Mouse (Mus musculus): ENCODE measurements at regions not wholly inside any gene's neighbourhood (a gene's known extent, or its start where the extent isn't known, plus 50 kb on each side); places are given as distances from the start of the nearest gene placed in this dataset.

DNA sequence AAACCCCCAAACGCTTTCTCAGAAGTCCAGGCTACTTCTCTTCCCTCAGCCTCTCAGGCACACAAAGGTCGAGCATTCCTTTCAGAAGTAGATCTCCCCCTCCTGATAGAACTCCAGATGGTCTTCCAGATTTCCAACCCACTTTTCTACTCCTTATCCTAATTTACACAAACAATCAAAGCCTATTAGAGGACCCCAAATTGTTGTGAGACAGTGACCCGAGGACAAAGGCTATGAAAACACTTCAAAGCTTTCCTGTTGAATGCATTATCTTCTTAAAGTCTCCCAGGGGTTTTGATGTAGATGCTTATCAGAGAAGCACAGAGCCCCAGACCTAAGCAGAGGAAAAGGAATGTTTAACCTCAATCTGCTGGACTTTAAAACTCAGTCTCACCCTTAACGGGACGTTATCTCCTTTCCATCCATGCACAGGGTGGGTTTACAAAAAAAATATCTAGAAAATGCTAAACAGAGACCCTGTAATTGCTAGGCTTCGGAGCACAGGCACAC lies 370.9 kb downstream of the Galc start:
- DNase-seq (ENCODE audit: low spot score) = no peak
- Histone ChIP-seq H3K4me3 (ENCODE audit: low read depth, low read length) (no peak overlapping the region), H3K9ac (ENCODE audit: low read length) (no peak overlapping the region), H3K4me2 (ENCODE audit: low read length) (peak overlapping the region; percentile 33), H3K4me1 (replicated peaks; ENCODE audit: control insufficient read depth, insufficient read depth, low read length) (0 out of 2 replicates have a peak, but pooled peaks cover 4% of the 10 kb centered on the region), H3K27me3 (replicated peaks; ENCODE audit: control insufficient read depth, insufficient read depth, low read length) (no peaks in the 10 kb centered on the region), H3K9me3 (ENCODE audit: control insufficient read depth, low read length) (no peaks in the 10 kb centered on the region), H3K27ac (ENCODE audit: low read depth) (no peak overlapping the region), H3K36me3 (ENCODE audit: control insufficient read depth, insufficient read depth, low read length) (no peaks in the 10 kb centered on the region)
- no peak for ATAC-seq (replicated peaks; ENCODE audit: low FRiP score, low TSS enrichment, low read depth)
- WGBS = 10% methylated on average over 6 of the region's 6 CpGs

DNA sequence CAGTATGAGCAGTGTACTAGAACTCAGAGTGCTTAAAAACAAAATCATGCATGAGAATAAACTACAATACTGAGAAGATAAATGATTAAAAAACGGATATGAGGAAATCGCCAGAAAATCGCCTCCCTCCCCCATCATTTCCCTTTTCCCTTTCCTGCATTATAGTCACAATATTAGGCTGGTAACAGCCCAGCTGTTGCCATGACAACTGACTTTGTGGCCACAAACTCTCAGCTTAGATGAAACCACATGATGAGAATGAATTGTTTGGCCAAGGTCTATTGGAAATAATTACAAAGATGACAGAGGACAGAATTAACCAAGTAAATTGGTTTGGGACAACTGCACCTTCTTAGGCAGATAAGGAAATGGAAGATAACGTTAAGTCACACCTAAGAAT lies 376.8 kb downstream of the Galc start:
- no peaks in the 10 kb centered on the region for H3K9me3 ChIP-seq (ENCODE audit: control insufficient read depth, low read length)
- no peaks in the 10 kb centered on the region for H3K27me3 ChIP-seq (replicated peaks; ENCODE audit: control insufficient read depth, insufficient read depth, low read length)
- DNase-seq (ENCODE audit: low spot score) (no peak), ATAC-seq (replicated peaks; ENCODE audit: low FRiP score, low TSS enrichment, low read depth) (no peak)
- WGBS = 78% methylated on average over 4 of the region's 4 CpGs
- no peak overlapping the region for H3K9ac ChIP-seq (ENCODE audit: low read length)
- no peaks in the 10 kb centered on the region for H3K36me3 ChIP-seq (ENCODE audit: control insufficient read depth, insufficient read depth, low read length)
- H3K4me3 ChIP-seq (ENCODE audit: low read depth, low read length) = no peak overlapping the region
- no peaks in the 10 kb centered on the region for H3K4me1 ChIP-seq (replicated peaks; ENCODE audit: control insufficient read depth, insufficient read depth, low read length)
- no peak overlapping the region for H3K27ac ChIP-seq (ENCODE audit: low read depth)
- H3K4me2 ChIP-seq (ENCODE audit: low read length) = no peak overlapping the region

DNA sequence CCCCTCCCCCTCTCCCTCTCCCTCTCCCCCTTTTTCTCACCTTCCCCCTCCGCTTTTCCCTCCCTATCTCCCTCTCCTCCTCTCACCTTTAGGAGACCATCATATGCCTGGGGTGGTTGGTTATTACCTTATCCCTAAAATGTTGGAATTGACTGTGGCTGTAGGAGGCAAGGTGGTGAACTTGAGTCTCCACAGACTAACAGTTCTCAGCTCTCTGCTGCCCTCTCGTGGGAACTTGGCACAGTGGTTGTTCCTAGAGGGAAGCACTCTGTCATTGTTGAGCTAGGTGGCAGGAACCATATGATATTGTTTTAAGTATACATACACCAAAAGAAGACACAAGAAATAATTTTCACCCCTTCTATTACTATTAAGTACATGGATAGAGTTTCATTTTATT lies 386.9 kb downstream of the Galc start:
- Histone ChIP-seq H3K9me3 (ENCODE audit: control insufficient read depth, low read length) (no peaks in the 10 kb centered on the region), H3K4me1 (replicated peaks; ENCODE audit: control insufficient read depth, insufficient read depth, low read length) (no peaks in the 10 kb centered on the region)
- WGBS = 24% methylated on average over 2 of the region's 2 CpGs

DNA sequence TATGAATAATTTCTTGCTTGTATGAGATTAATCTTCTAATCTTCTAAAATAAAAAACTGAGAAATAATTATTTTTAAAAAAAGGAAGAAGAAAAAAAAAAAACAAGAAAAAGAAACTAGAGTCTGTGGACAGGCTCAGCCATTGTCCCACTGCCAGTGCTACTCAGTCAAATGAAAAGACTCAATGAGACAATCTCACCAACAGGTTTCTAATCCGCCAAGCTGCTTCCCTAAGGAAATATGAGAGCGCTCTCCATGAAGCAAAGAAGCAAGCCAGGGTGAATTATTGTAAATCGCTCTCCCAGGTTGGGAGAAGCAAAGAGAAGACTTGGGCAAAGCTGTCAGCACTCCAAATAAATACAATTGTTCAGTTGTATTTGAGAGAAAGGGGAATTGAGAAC lies 396.3 kb downstream of the Galc start:
- Histone ChIP-seq H3K4me2 (ENCODE audit: low read length) (no peak overlapping the region), H3K9me3 (ENCODE audit: control insufficient read depth, low read length) (no peaks in the 10 kb centered on the region), H3K27me3 (replicated peaks; ENCODE audit: control insufficient read depth, insufficient read depth, low read length) (no peaks in the 10 kb centered on the region), H3K9ac (ENCODE audit: low read length) (no peak overlapping the region), H3K4me1 (replicated peaks; ENCODE audit: control insufficient read depth, insufficient read depth, low read length) (no peaks in the 10 kb centered on the region), H3K27ac (ENCODE audit: low read depth) (no peak overlapping the region), H3K36me3 (ENCODE audit: control insufficient read depth, insufficient read depth, low read length) (no peaks in the 10 kb centered on the region), H3K4me3 (ENCODE audit: low read depth, low read length) (no peak overlapping the region)
- no peak for ATAC-seq (replicated peaks; ENCODE audit: low FRiP score, low TSS enrichment, low read depth)
- 87% methylated on average over 3 of the region's 3 CpGs for WGBS
- no peak for DNase-seq (ENCODE audit: low spot score)

More for the DNA sequence above, 386.9 kb downstream of the Galc start:
- H3K27me3 ChIP-seq (replicated peaks; ENCODE audit: control insufficient read depth, insufficient read depth, low read length) = no peaks in the 10 kb centered on the region
- no peaks in the 10 kb centered on the region for H3K36me3 ChIP-seq (ENCODE audit: control insufficient read depth, insufficient read depth, low read length)
- peak; percentile 78 for DNase-seq (ENCODE audit: low spot score)
- H3K9ac ChIP-seq (ENCODE audit: low read length) = no peak overlapping the region
- no peak overlapping the region for H3K27ac ChIP-seq (ENCODE audit: low read depth)
- no peak for ATAC-seq (replicated peaks; ENCODE audit: low FRiP score, low TSS enrichment, low read depth)
- H3K4me3 ChIP-seq (ENCODE audit: low read depth, low read length) = no peak overlapping the region
- H3K4me2 ChIP-seq (ENCODE audit: low read length) = no peak overlapping the region

GRCm38 (mm10) chr12:97836202-97836908 lies 422.9 kb downstream of the Galc start:
- H3K4me2 ChIP-seq (ENCODE audit: low read length) = no peak overlapping the region
- 82% methylated on average over 8 of the region's 8 CpGs for WGBS
- H3K27me3 ChIP-seq (replicated peaks; ENCODE audit: control insufficient read depth, insufficient read depth, low read length) = no peaks in the 10 kb centered on the region
- H3K4me1 ChIP-seq (replicated peaks; ENCODE audit: control insufficient read depth, insufficient read depth, low read length) = no peaks in the 10 kb centered on the region
- no peaks in the 10 kb centered on the region for H3K9me3 ChIP-seq (ENCODE audit: control insufficient read depth, low read length)
- H3K9ac ChIP-seq (ENCODE audit: low read length) = no peak overlapping the region
- ATAC-seq (replicated peaks; ENCODE audit: low FRiP score, low TSS enrichment, low read depth) (no peak), DNase-seq (ENCODE audit: low spot score) (no peak)
- H3K36me3 ChIP-seq (ENCODE audit: control insufficient read depth, insufficient read depth, low read length) = no peaks in the 10 kb centered on the region
- H3K4me3 ChIP-seq (ENCODE audit: low read depth, low read length) = no peak overlapping the region
- H3K27ac ChIP-seq (ENCODE audit: low read depth) = no peak overlapping the region

- H3K36me3 ChIP-seq (ENCODE audit: control insufficient read depth, insufficient read depth, low read length) = no peaks in the 10 kb centered on the region
- DNase-seq (ENCODE audit: low spot score) (no peak), ATAC-seq (replicated peaks; ENCODE audit: low FRiP score, low TSS enrichment, low read depth) (no peak)
- no peak overlapping the region for H3K4me2 ChIP-seq (ENCODE audit: low read length)
- no peaks in the 10 kb centered on the region for H3K9me3 ChIP-seq (ENCODE audit: control insufficient read depth, low read length)
- H3K4me3 ChIP-seq (ENCODE audit: low read depth, low read length) = no peak overlapping the region
- no peak overlapping the region for H3K27ac ChIP-seq (ENCODE audit: low read depth)
- 69% methylated on average over 16 of the region's 16 CpGs for WGBS
- H3K9ac ChIP-seq (ENCODE audit: low read length) = no peak overlapping the region
- H3K4me1 ChIP-seq (replicated peaks; ENCODE audit: control insufficient read depth, insufficient read depth, low read length) = no peaks in the 10 kb centered on the region
- no peaks in the 10 kb centered on the region for H3K27me3 ChIP-seq (replicated peaks; ENCODE audit: control insufficient read depth, insufficient read depth, low read length)
Observed at GRCm38 (mm10) chr12:97793364-97794120, 465.7 kb downstream of the Galc start.

DNA sequence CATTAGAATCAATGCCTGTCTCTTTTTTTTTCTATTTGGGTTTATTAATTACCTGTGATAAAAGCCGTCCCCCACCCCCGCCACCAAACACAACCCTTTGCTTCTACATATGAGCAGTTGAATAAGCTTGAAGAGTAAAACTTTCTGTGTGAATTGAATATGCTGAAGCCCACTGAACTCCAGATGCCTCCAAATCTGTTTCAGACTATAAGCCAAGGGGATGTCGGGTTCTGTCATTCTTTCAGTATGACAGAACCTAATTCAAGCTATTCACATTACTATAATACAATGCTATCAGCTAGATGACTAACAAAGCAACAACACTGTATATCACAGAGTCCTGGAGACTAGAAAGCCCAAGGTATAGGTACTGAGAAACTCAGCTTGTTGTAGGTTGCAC lies 475.8 kb downstream of the Galc start:
- Histone ChIP-seq H3K27ac (ENCODE audit: low read depth) (no peak overlapping the region), H3K9ac (ENCODE audit: low read length) (no peak overlapping the region), H3K4me2 (ENCODE audit: low read length) (no peak overlapping the region), H3K9me3 (ENCODE audit: control insufficient read depth, low read length) (no peaks in the 10 kb centered on the region), H3K27me3 (replicated peaks; ENCODE audit: control insufficient read depth, insufficient read depth, low read length) (no peaks in the 10 kb centered on the region), H3K4me1 (replicated peaks; ENCODE audit: control insufficient read depth, insufficient read depth, low read length) (no peaks in the 10 kb centered on the region), H3K4me3 (ENCODE audit: low read depth, low read length) (no peak overlapping the region), H3K36me3 (ENCODE audit: control insufficient read depth, insufficient read depth, low read length) (no peaks in the 10 kb centered on the region)
- WGBS = 91% methylated on average over 3 of the region's 3 CpGs
- ATAC-seq (replicated peaks; ENCODE audit: low FRiP score, low TSS enrichment, low read depth) = no peak
- DNase-seq (ENCODE audit: low spot score) = no peak

- WGBS = 81% methylated on average over 3 of the region's 3 CpGs
- no peaks in the 10 kb centered on the region for H3K27me3 ChIP-seq (replicated peaks; ENCODE audit: control insufficient read depth, insufficient read depth, low read length)
- no peak overlapping the region for H3K9ac ChIP-seq (ENCODE audit: low read length)
- H3K4me2 ChIP-seq (ENCODE audit: low read length) = no peak overlapping the region
- no peaks in the 10 kb centered on the region for H3K9me3 ChIP-seq (ENCODE audit: control insufficient read depth, low read length)
- no peak overlapping the region for H3K4me3 ChIP-seq (ENCODE audit: low read depth, low read length)
- no peak overlapping the region for H3K27ac ChIP-seq (ENCODE audit: low read depth)
- DNase-seq (ENCODE audit: low spot score) = no peak
- no peaks in the 10 kb centered on the region for H3K4me1 ChIP-seq (replicated peaks; ENCODE audit: control insufficient read depth, insufficient read depth, low read length)
- ATAC-seq (replicated peaks; ENCODE audit: low FRiP score, low TSS enrichment, low read depth) = no peak
- no peaks in the 10 kb centered on the region for H3K36me3 ChIP-seq (ENCODE audit: control insufficient read depth, insufficient read depth, low read length)
Observed at GRCm38 (mm10) chr12:97759116-97759515, 500.1 kb downstream of the Galc start.
